Mouse (Mus musculus) mammary gland, adult 2 months (tissue): ENCODE measurements around the gene Rora. TPM values are rescaled to one million over a fixed set of nuclear protein-coding genes. Genes with fewer than 3 reads are reported as not detected.

Source experiments
- polyA plus RNA-seq: library from polyadenylated mRNA; depleted of rRNA; stranded (reverse); fragments of >200 nt; gene quantifications from 2 replicates; pipeline ENCODE4 v1.2.3, GENCODE M21; 2012; ENCODE audit warnings: low replicate concordance; rRNA removed

Gene Rora
- polyA plus RNA-seq, result 12.7 and 16.6 TPM in 2 replicates

DNA sequence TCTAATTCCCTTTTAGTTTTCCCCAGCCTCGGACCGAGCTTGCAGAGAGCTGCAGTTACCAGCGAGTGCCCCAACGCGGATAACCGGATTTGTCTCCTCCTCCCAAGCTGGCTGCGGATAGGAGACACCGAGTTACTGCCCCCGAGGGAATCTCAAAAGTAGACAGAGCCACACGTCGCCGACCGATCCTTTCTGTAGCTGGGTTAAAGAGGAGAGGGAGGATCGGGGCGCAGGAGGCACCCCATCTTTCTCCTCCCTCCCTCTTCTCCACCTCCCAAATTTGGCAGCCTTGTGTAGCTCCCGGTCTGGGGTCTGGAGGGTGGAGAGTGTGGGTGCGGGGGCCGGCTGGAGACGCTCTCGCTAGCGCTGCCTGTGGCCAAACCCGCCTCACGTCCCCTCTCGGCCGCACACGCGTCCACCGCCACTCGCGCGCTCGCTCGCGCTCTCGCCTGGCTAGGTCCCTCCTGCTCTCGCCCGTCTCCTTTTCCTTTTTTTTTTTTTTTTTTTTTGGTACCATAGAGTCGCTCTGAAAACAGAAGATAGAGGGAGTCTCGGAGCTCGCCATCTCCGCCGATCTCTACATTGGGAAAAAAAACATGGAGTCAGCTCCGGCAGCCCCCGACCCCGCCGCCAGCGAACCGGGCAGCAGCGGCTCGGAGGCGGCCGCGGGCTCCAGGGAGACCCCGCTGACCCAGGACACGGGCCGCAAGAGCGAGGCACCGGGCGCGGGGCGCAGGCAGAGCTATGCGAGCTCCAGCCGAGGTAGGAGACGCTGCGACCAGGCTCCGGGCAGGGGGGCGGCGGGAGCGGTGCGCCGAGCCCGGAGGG is at the start of gene Rora:
TSS of gene Rora (plus strand) at position 576 of the 828 bp plus-strand sequence.

GRCm38 (mm10) chr9:69397760-69398452 is 744.3 kb downstream of the Rora start, which contains the start of gene Ice2:
TSS of gene Ice2 (plus strand) at chr9:69397906.

